Mouse (Mus musculus): ENCODE results near the gene Gm21244.
"Not testable (repeated sequence)": the region's sequence is repeated elsewhere in the genome, so short reads cannot be mapped to it uniquely, and the experiment has no call there.

Gene Gm21244

DNA sequence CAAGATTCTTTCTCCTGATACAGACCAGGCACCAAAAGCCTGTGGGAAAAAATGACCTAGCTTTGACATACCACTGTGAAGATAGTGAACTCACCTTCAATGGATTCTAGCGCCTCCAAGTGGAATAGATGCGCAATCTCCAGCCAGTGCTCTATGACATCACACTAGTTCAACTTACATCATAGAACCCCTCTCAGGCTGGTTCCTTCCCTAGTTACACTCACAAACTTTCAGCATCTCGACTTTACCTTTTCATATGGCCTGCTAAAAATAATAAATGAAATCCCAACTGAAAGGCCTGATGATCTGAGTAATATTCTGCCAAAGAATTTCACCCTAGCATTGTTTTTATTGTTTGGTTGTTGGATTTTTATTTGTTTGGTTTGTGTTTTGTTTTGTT is at the start of gene Gm21244:
Gene Gm21244 (minus strand): TSS at position 101 of the 400 bp plus-strand sequence.
- DNase-seq (ENCODE audit: low spot score in 2 of 2): not testable (repeated sequence)
